Mouse (Mus musculus) kidney, adult 2 months (tissue): ENCODE measurements around the gene 1700015G11Rik. TPM values are rescaled to one million over a fixed set of nuclear protein-coding genes. Genes with fewer than 3 reads are reported as not detected.

Experiments
- DNase-seq: peaks from one replicate; pipeline ENCODE4 v3.0.0; 2021
- H3K27ac ChIP-seq: fragments of 200-500 bp; 2 replicates; pipeline ENCODE4 v1.5.1; 2012; ENCODE audit warnings: low read depth, low read length, control low read depth, inconsistent platforms; ENCODE audit not compliant: insufficient read depth
- H3K27me3 ChIP-seq: fragments of 200-500 bp; replicated peaks from 2 replicates; pipeline ENCODE4 v1.6.1; 2012; ENCODE audit warnings: mild to moderate bottlenecking, moderate library complexity, low read length, inconsistent platforms; ENCODE audit not compliant: control insufficient read depth, insufficient read depth
- H3K36me3 ChIP-seq: fragments of 200-500 bp; 2 replicates; pipeline ENCODE4 v1.6.1; 2012; ENCODE audit warnings: mild to moderate bottlenecking, moderate library complexity, low read length, inconsistent platforms; ENCODE audit not compliant: control insufficient read depth, insufficient read depth
- H3K4me1 ChIP-seq: fragments of 200-500 bp; 2 replicates; pipeline ENCODE4 v1.6.1; 2011; ENCODE audit warnings: low read length; ENCODE audit not compliant: control insufficient read depth, insufficient read depth
- H3K4me3 ChIP-seq: fragments of 200-500 bp; 2 replicates; pipeline ENCODE4 v1.5.1; 2011; ENCODE audit warnings: mild to moderate bottlenecking, low read depth, low read length, control low read depth; ENCODE audit not compliant: insufficient read depth
- CTCF ChIP-seq: fragments of 200-500 bp; conservative IDR thresholded peaks from 2 replicates; pipeline ENCODE4 v1.5.1; 2011; ENCODE audit warnings: low read depth, mild to moderate bottlenecking, control low read depth, low read length, moderate library complexity, mixed read lengths; ENCODE audit not compliant: insufficient read depth, insufficient read length
- POLR2A ChIP-seq: fragments of 200-500 bp; IDR thresholded peaks from one replicate; pipeline ENCODE4 v1.6.1; 2011; ENCODE audit warnings: low read depth, low read length, control low read depth
- WGBS: fragments of 180-500 bp; shearing (Covaris S2); methylation state at CpG from one replicate; pipeline ENCODE4 v1.1.7; 2018; 5-methylcytosine and 5-hydroxymethylcytosine counted together
- polyA plus RNA-seq: library from polyadenylated mRNA; depleted of rRNA; stranded (reverse); fragments of >200 nt; gene quantifications from 2 replicates; pipeline ENCODE4 v1.2.3, GENCODE M21; 2012

Gene 1700015G11Rik
- polyA plus RNA-seq, 1 experiment: not detected

DNA sequence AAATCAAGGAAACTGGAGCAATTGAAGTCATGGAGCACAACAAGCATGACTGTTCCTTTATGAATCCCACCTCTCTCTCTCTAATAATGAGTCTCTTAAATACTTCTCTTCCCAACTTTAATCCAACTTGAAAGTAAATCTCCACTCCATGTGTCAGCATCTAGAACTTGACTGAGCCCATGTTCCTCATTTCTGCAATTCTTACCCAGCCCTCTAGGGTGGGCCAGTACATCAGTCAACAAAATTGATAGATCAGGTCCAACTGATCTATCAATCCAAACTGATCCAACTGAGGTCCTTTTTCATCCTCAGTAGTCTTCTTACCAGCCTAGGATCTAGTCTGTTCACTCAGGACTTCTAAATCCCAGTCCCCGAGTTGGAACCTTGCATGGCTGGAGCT lies 348 bp downstream of the 1700015G11Rik start:
- H3K4me1 ChIP-seq: no peaks in the 10 kb centered on the region
- no peaks in the 10 kb centered on the region for H3K27me3 ChIP-seq
- no peak overlapping the region for H3K4me3 ChIP-seq
- no peaks in the 10 kb centered on the region for H3K36me3 ChIP-seq
- 94% methylated on average over 1 of the region's 1 CpGs for WGBS
- DNase-seq: no peak
- no peak for TF ChIP-seq CTCF
- TF ChIP-seq POLR2A: no peak
- H3K27ac ChIP-seq: no peak overlapping the region

DNA sequence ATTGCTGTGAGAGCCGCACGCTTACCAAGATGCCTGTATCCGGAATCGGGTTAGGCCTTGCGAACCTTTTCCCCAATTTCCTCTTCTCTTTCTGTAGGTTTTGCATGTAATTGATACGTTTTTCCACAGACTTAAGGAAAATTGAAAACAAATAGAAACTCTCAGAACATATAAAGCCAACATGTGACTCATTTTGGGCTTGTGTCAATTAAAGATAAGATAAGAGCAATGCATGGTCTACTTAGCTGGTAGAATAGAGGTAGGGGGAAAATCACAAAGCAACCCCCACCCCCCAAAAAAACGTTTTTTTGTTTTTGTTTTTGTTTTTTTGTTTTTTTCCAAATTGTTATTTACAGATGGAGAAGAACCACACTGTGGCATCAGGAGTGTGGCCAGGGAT lies 2.1 kb downstream of the 1700015G11Rik start:
- H3K27me3 ChIP-seq: no peaks in the 10 kb centered on the region
- no peak overlapping the region for H3K4me3 ChIP-seq
- H3K36me3 ChIP-seq: no peaks in the 10 kb centered on the region
- no peak overlapping the region for H3K27ac ChIP-seq
- DNase-seq: no peak
- WGBS: 78% methylated on average over 7 of the region's 7 CpGs
- H3K4me1 ChIP-seq: no peaks in the 10 kb centered on the region
- TF ChIP-seq POLR2A (no peak), CTCF (no peak)

DNA sequence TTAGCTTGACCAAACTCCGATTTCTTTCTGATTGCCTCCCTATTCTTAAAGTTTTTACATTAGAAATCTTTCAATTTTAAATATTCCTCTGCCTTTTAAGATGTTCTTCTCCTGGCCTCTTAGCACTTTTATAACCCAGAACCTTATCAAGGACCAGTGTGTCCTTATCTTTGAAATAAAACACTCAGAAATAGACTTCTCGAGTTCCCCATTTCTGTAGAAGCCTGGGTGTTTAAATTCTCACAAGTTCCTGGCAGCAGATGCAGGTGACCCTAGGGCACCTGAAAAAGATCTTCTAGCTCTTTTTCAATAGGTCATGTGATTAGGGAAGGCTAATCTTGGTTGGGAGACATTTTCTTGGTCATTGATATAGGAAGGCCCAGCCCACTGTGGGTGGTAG lies 8.4 kb downstream of the 1700015G11Rik start:
- no peak overlapping the region for H3K27ac ChIP-seq
- TF ChIP-seq POLR2A (no peak), CTCF (no peak)
- no peak overlapping the region for H3K4me3 ChIP-seq
- no peaks in the 10 kb centered on the region for H3K27me3 ChIP-seq
- H3K36me3 ChIP-seq: no peaks in the 10 kb centered on the region
- WGBS: 84% methylated on average over 2 of the region's 2 CpGs
- no peaks in the 10 kb centered on the region for H3K4me1 ChIP-seq
- DNase-seq: no peak

DNA sequence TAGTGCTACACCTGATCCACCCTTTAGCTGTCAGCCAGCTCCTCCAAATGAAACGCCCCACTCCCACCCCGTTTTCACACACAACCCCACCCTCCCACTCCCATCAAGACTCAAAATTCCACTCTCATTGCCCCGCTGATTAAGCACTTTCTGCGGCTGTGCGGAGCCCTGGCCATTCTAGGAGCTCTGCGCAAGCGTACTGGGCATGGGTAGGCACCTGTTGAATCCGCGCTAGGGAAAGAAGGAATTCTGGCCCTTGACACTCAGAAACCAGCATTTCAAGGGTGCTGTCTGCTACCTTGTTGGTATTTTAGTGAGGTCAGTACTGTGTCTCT lies 9.3 kb downstream of the 1700015G11Rik start:
- DNase-seq: no peak
- Histone ChIP-seq H3K36me3 (no peaks in the 10 kb centered on the region), H3K4me3 (peak overlapping the region; percentile 83), H3K27me3 (no peaks in the 10 kb centered on the region), H3K4me1 (no peaks in the 10 kb centered on the region), H3K27ac (peak overlapping the region; percentile 94; the same call in 1 of the 2 replicates)
- TF ChIP-seq POLR2A (no peak), CTCF (no peak)
- 1% methylated on average over 9 of the region's 9 CpGs for WGBS

DNA sequence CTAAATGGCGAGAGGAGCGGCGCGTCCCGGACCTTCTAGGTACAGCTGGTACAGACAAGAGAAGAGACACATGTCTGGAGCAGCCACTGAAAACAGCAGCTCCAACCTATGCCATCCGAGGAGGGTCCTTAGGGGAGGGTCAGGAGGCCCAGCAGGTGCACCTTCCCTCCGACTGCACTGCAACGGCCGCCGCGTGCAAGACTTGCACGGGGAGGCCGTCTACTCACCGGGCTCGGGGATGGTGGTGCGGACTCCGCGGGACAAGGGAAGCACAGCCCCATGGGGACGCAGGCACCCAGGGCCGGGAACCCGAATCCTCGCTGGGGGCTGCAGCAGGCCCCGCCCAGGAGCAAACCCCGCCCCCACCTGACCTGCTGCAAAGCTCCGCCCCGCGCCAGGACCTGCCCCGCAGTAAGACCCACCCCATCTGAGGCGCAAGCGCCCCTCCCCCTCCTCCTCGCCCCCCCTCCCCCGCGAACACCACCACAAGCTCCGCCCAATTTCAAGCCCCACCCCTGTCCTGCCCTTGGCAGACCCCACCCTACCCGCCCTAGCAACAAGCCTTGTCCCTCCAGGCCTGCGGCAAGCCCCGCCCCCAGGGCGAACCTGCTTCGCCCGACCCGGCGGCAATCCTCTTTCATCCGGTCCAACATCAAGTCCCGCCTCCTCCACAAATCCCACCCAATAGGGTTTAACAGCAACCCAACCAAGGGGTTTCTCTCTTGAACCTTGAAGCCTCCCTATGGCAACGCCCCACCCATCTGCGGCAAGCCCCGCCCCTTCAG lies 9.8 kb downstream of the 1700015G11Rik start, which contains the start of gene Svip:
Gene Svip, minus strand, starts transcription at position 508 of the 785 bp plus-strand sequence.
- H3K4me3 ChIP-seq: peak within 1 kb of the TSS; percentile 83
- H3K36me3 ChIP-seq: no peaks in the 10 kb centered on the region
- DNase-seq: peak; percentile 99
- H3K27me3 ChIP-seq: no peaks in the 10 kb centered on the region
- TF ChIP-seq POLR2A: no peak
- no peak for TF ChIP-seq CTCF
- 2% methylated on average over 43 of the region's 47 CpGs for WGBS
- H3K27ac ChIP-seq: peak within 1 kb of the TSS; percentile 94
- H3K4me1 ChIP-seq: no peaks in the 10 kb centered on the region

DNA sequence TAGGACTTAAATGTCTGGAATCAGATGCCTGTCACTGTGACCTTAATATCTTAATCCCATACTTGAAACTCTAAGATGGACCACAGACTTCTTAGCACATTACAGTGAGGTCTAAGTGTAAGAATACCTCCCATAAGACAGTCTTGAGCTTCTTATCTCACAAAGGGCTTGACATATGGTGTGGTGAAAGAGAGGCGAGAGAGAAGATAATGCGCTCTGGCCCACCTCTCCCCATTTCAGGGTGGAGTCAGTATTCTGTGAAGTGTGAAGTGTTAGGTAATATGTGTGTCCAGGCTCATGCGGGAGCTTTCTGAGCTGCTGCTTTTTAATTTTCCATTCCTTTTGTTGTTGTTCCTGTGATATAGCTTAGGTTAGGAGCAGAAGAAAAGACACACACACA lies 24.5 kb downstream of the 1700015G11Rik start:
- 76% methylated on average over 3 of the region's 3 CpGs for WGBS
- H3K36me3 ChIP-seq: no peaks in the 10 kb centered on the region; the same call in 1 of the 2 replicates
- H3K4me3 ChIP-seq: no peak overlapping the region
- H3K4me1 ChIP-seq: no peaks in the 10 kb centered on the region
- no peak overlapping the region for H3K27ac ChIP-seq
- no peak for DNase-seq
- H3K27me3 ChIP-seq: no peaks in the 10 kb centered on the region
- TF ChIP-seq POLR2A (no peak), CTCF (no peak)

DNA sequence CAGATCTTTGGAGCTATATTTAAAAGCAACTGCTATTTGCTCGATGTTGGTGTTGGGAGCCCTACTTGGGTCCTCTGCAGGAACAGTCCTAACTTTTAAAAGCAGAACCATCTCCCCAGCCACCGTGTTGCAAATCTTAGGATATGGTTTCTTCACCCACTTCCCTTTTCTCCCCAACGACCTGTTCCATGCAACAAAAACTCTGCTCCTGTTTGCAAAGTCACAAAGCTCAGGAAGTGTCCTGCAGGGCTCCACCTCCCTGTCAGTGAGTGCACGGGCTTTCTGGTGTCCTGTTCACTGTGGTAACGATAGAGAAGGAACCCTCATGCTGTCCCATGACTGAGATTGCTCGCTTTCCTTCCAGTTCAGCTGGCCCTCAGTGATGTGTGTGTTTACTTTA lies 28.6 kb downstream of the 1700015G11Rik start:
- Histone ChIP-seq H3K4me1 (no peaks in the 10 kb centered on the region), H3K36me3 (no peaks in the 10 kb centered on the region; the same call in 1 of the 2 replicates), H3K27ac (no peak overlapping the region), H3K4me3 (no peak overlapping the region), H3K27me3 (no peaks in the 10 kb centered on the region)
- TF ChIP-seq CTCF (no peak), POLR2A (no peak)
- DNase-seq: no peak
- WGBS: 54% methylated on average over 6 of the region's 6 CpGs

DNA sequence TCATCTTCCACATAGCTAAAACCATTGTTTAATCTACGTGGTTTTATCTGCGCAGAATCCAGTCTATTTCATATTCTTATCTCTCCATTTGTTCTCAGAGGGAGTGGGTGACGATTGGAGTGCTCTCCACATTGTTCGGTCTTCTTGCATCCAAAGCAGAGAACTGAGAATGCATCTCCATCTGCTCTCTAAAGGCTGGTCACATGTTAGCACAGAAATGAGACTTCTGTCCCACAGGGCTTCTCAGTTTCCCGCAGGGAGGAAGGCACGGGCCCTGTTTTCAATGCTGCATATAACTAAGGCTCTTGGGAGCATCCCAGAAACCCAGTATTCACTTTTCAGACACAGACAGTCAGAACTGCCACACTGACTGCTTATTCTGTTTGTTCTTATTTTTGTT lies 29.8 kb downstream of the 1700015G11Rik start:
- H3K4me3 ChIP-seq: no peak overlapping the region
- no peak for DNase-seq
- H3K27ac ChIP-seq: no peak overlapping the region
- no peaks in the 10 kb centered on the region for H3K27me3 ChIP-seq
- H3K36me3 ChIP-seq: no peaks in the 10 kb centered on the region; the same call in 1 of the 2 replicates
- 87% methylated on average over 6 of the region's 6 CpGs for WGBS
- no peak for TF ChIP-seq POLR2A
- no peaks in the 10 kb centered on the region for H3K4me1 ChIP-seq
